Mouse (Mus musculus) lung, adult 2 months (tissue): ENCODE results near the gene Dapk1.

Experiments
- CTCF ChIP-seq: fragments of 200-500 bp; IDR thresholded peaks from 2 replicates; pipeline ENCODE4 v1.5.1; 2011; ENCODE audit warnings: mild to moderate bottlenecking, low read length, control low read depth; ENCODE audit not compliant: insufficient read depth
- POLR2A ChIP-seq: fragments of 200-500 bp; IDR thresholded peaks from 2 replicates; pipeline ENCODE4 v1.6.1; 2011; ENCODE audit warnings: low read depth, mild to moderate bottlenecking, control low read depth, low read length, borderline replicate concordance; ENCODE audit errors: extremely low read depth

DNA sequence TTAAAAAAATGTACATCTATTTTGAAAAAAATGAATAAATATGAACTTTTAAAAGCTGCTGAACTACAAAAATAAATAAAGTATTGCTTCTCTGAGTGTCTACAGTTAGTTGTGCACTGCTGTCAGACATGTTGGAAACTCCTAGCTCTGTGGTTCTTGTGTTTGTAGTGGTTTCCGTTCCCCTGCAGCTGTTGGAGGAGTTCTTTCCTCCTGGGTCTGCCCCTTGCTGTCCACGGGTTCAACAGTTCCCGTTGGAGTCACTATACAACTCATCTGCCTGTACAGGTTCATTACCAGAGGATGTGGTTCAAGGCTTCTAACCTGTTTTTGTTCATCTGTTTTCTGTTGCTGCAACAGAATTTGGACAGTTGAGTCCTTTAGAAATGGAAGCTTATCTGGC lies 10.4 kb downstream of the Dapk1 start:
- TF ChIP-seq POLR2A = no peak
- TF ChIP-seq CTCF = no peak
